Mouse (Mus musculus): ENCODE results near the gene Epb41l5.

The Epb41l5 gene

DNA sequence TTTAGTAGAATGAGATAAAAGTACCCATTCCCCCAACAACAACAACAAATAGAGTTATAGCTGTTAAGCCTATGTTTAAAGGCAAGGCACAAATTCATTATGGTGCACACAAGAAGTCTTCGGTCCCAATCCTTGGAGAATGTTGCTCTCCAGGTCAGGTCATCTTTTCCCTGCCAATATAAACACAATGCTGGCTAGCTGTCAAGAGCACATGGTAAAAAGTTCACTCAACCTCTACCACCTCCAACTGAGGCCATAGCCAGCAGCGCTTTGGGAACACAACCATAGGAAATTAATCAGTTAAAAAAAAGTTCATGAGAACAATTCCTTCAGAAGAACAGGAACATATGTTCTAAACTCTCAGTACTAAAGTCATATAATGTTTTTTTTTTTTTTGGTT, 58.8 kb downstream of the Epb41l5 start:
- no peak for DNase-seq

DNA sequence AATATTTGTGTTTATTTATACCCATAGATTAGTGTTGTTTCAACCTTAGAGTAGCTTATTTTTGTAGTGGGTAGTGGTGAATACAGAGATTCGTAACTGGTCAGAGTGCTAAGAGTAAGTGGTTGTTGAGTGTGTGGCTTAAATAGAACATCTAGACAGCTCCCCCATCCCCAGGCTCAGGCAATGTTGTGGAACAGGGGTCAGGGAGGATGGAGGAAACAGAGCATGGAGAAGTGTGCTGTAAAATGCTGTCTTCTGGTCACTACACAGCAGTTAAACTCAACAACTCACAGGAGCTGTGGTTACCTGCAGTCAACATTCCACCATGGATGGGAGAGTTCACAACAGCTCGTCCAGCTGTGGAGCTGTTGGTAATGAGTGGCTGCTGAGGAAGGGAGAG, 63.8 kb downstream of the Epb41l5 start:
- DNase-seq: no peak

DNA sequence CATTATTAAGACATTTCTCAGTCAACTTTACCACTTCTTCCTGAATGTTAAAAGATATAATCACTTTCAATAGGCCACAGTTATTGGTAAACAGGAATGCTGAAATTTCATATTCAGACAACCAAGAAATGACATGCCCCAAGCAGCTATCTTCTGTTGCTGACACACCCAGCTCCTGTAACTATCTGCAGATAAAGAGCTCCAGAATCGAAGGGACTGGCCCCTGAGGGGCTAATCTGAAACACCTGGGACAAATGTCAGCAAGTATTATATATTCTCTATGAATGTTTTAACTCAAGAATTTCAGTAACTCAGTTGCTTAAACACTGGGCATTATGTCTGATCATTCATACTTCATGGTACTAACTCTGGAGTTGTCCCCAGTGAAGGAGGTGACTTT, 78.7 kb downstream of the Epb41l5 start:
- DNase-seq: no peak

DNA sequence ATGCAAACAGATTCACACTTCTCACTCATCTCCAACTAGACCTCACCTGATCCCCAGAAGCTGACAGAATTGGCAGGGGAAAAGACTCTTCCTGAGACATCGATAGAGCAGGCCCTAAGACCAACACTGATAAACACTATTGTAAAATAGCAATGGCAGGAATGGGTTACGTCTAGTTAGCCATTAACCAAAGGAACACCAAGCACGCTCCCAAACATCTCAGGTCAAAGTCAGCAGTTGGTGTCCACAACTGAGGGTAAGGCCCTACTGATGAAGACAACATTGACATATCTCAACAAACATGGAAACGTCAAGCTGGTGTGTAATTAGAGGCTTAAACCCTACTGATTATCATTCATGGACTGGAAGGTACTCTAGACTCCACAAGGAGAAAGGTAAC, 83.3 kb downstream of the Epb41l5 start:
- no peak for DNase-seq

DNA sequence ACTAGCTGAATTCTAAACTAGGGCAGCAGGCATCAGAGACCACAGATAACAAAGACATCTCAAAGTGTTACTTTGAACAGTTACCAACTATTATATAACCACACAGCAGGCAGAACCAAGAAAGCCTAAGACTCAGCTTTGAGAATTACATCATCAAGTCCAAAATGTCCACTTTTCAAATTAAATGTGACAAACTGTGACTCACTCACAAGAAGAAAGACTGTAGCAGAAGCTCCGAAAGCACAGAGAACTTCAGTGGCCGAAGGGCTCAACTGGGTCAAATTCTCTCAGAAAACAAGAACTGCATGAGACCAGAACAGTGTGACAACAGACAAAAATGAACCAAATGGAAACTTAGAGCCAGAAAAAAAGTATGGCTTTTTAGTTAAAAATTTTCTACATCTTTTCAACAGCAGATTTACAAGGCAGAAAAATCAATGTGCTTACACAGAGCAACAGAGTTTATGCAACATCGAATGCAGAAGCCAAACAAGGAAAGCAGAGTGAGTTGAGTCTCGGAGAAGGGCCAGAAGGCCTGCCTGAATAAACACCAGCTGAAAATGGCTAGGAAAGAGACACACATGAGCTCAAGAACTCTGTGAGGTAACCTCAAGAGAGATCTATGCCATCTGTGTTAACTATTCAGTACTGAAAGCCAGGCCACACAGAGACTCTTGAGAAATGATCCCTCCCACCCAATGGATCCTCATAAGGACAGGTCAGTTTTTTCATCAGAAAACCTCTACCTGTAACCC, 91.0 kb downstream of the Epb41l5 start:
- no peak for DNase-seq

DNA sequence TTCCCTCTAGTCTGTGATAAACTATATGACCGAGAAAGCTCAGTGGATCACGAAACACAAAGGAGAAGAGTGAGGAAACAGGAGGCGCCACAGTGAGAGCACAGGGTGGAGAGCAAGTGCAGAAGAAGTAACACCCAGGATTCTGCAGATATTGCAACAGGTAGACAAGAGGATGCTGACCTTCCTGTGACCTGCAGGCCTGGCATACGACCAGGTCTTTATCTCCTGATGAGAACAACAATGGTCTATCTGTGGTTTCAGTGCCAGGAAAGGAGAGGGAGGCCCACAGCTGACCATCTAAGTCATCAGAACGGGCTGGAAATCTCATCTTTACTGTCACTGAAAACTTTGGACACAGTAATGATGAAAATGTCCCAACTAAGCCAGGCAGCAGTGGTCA, 93.1 kb downstream of the Epb41l5 start:
- DNase-seq: no peak

DNA sequence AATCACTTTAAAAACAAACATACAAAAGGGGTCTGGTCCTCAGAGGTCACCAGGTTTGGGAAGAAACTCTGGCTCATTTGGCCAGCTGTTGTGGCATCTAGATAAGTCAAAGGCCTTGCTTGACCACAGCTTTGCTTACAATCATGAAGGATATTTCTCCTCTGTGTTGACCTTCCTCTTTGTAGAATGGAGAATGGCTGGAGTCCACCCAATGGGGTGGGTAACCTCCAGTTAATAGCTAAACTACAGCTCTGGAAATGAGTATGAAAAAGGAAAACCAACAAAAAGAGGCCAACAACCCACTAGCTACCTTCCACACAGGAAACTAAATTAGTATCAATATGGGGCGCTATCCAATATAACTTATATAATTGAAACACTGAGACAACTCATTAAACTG, 97.1 kb downstream of the Epb41l5 start:
- DNase-seq: no peak

DNA sequence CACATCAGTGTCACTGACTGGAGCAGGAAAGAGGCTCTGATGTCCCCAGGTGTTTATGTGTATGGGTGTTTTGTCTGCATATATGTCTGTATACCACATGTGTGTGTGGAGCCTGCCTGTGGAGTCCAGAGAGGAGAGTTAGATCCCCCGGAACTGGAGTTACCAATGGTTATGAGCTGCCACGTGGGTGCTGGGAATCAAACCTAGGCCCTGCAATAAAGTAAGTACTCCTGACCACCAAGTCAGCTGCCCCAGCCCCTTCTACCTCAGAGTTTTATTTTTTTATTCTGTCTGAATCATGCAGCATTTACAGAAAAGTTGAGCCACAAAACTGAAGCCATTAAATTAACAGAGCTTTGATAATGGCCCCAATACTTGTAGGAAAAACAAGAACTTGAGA, 98.7 kb downstream of the Epb41l5 start:
- no peak for DNase-seq

DNA sequence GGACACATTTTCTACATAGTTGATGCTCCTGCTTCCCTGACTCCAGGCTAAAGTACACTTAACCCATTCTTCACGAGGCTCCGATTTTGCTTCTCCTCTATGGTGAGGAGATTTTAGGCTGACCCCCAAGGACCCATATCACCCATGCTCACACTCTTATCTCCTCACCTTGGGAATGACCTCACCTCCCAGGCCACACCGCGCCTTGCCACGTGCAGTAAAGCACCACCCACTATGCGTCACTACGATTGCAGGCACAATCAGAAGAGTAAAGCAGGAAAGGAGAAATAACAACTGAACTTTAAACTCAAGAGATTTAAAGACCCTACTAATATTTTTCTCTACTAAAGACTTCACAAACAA, 99.5 kb downstream of the Epb41l5 start:
- no peak for DNase-seq

DNA sequence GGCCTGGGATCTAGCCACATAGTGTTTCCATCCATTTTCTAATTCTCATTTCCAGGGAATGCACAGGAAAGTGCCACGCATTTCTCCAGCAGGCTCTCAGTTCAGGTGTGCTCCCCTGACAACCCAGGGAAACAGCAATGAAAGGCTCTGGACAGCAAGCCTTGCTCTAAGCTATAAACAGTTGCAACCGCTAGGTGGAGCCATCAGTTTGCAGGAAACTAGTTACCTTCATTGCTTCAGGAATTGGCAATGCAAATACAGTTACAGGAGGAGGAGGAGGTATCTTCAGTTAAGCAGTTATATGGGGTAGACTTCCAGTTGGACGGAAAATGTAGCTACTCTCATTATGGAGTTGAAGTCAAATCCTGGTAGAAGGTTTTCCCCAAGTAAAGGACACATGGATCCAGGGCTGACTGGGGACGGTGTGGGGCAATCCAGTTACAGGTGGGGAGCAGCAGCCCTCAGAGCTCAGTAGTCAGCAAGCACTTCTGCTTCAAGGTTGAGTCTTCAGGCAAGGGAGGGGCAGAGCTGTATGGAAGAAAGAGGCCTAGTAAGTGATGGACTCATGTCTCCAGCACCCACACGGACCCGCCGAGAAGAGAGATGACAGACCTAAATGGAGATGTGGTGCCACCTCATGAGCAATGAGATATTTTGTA, 100.0 kb downstream of the Epb41l5 start:
- peak; percentile 79 to 83 for DNase-seq

DNA sequence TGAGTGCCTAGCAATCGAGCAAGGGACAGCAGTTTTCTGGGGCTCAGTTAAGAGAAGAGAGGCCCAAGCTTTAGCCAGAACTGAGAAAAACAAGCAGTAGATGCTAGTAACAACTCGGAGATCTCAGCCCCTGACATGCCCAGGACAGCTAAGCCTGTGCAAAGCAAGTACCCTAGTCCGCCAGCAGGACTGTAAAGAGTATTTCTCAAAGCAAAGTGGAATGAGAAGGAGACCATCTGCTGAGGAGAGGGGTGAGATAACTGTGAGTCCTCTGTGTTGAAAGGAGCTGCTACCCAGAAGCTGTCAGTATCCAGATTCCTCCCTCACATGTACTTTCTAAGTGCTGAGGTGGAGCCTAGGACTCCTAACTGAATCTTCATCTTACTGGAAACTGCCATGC, 102.3 kb downstream of the Epb41l5 start:
- DNase-seq: no peak

DNA sequence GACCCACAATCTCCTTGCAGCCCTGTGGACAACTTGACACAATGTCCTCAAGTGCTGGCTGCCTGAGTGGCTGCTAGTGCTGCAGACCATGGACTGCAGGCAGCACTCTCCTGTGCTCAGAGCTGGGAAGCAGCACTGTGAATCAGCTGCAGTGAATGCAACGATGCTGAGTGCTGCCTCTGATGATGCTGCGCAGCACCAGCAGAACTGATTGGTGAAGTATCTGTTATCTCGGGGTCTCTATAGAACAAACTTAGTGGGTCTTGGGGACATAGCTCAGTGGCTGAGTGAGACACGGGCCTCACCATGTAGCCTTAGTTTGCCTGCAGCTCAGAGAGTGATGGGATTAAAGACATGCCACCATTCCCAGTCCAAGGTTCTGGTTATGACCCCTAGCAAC, 103.1 kb downstream of the Epb41l5 start:
- DNase-seq: no peak

DNA sequence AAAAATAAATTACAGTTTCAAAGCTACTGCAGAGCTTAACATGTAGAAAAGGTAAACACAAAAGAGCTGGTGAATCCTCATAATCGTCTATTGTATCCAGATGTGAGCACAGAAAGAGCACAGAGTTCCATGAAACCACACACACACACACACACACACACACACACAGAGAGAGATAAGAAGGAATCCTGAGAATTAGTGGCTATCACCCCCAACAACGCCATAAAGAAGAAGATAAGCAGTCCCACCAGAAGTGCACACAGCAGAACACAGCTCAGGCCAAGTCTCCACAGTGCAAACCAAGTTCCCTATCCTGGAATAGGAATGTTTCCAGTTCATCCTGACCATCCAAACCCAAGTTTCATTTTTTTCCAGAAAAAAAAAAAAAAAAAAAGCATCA, 103.6 kb downstream of the Epb41l5 start:
- no peak for DNase-seq

DNA sequence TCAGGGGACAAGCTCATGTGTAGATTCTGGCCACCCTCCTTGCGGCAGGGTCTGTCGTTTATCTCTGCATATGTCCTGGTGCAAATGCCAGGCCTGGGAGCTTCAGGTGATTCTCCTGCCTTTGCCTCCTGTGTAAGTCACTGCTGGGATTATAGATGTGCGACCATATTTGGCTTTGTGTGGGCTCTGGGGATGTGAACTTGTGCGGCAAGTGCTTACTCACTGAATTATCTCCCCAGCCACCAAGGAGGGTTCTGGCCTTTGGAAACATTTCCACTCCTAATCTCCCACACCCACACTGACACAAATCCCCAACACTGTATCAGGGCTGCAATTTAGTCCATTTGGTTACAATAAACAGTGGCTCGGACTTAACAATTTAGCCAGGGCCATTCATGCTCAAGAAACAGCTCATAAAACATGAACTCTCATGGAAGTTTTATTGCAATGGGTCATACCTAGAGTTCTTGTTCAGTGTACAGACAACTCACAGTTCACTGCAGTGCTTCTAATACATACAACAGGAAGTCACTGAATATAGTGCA, 104.1 kb downstream of the Epb41l5 start:
- DNase-seq: no peak

DNA sequence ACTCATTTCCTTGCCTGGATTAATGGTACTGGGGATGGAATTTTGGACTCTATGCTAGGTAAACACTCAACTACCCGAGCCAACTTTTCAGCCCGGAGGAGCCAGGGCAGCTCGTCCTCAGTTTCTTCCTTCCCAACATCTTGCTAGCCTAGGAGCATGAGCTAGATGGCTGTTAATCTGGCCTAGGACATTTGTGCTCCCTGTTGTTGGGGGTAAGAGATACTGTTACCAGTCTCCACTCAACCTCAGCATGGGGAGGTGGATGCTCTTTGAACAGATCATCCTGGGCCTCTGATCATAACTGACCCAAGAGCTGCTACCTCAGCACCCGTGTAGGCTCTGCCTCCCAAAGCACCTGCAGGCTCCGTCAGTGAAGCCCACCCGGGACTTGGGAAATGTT, 105.5 kb downstream of the Epb41l5 start:
- DNase-seq: no peak

DNA sequence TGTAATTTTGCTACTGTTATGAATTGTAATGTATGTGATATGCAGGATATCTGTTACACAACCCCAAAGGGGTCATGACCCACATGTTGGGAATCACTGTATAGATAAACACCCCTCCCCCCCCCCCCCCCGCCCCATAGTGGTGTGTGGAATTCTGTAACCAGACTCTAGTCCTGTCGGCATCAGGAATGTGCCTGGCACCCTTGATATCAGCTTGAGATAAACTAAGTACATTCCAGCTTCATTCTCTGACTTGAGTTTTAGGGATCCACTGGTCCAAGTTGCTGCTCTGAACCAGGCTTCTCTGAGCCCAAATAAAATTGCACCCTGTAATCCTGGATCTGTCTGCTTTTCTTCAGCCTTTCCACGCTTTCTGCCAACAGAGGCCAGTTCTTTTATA, 107.2 kb downstream of the Epb41l5 start:
- no peak for DNase-seq

DNA sequence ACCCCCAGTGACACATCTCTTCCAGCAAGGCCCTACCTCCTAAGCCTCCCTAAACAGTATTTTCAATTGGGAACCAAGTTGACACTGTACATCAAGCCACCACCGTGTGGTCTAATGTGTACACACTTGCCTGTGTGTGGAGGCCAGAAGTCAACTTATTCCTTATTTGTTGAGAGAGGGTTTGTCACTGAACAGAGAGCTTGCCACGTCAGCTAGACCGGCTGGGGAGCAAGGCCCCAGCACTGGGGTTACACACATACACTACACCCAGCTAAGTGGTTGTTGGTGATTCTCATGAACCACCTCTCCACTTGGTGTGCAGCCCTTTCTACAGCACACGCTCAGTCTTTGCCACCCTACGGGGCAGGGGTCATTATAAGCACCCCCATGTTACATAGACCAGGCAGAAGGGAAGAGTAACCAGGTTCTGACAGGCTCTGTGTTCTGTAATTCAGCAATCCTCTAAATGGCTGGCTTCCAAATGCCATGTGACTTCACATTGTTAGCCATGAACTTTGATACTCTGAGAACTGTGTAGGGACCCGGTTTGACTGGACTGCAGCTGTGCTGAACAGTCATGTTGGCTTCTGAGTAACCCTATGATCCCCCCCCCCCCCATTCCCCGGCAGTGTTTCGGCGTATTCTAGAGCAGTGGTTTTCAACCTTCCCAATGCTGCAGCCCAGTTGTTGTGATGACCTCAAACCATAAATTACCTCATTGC, 107.8 kb downstream of the Epb41l5 start:
- no peak for DNase-seq

DNA sequence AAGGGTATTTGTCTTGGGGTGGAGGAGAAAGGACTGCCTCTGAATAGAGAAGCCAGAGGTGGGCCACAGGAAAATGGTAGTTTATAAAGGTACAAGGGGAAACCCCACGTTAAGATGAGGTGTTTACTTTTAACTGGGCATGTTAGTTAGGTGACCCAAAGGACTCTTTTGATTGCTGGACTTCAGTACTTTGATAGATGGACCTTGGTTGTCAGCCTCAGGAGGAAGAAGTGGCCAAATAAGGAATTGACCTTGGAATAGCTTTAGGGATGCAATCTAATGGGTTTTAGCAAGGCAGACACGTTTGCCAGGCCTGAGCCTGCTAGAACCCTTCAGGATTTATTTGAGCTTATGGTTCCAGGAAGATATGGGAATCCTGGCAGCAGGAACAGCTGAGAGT, 109.5 kb downstream of the Epb41l5 start:
- DNase-seq: no peak

DNA sequence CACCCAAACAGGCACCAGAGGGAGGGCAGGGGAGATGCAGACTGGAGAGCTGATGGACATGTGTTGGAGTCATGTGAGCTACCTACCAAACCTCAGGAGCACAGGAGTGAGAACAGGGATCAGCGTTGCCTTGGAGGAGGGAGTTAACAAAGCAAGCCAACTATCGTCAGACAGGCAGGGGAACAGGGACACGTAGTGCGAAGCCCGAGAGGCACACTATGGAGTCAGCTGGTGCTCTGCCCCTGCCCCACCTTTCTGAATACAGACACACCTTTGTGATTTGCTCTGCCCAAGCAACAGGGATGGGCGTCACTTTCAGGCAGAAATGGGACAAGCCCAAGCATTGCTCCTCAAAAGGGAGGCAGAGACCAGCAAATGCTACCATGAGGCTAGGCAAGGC, 111.1 kb downstream of the Epb41l5 start:
- DNase-seq: no peak

DNA sequence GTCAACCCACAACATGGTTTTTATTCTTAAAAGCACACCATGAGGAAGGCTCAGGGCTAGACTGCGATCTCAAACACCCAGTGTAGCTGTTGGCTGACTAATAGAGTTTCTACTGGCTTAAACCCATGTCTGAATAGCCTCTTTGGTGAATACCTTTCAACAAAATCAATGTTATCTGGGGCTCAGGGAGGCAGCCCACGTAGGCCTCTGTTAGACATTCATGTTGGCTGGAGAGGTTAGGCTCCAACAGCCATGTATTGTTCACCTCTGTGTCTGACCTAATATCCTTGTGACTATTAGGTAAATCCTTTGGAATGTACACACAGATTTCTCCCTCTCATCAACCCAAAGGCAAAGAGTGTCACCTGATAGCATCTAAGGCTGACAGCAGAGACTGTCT, 112.7 kb downstream of the Epb41l5 start:
- DNase-seq: no peak

DNA sequence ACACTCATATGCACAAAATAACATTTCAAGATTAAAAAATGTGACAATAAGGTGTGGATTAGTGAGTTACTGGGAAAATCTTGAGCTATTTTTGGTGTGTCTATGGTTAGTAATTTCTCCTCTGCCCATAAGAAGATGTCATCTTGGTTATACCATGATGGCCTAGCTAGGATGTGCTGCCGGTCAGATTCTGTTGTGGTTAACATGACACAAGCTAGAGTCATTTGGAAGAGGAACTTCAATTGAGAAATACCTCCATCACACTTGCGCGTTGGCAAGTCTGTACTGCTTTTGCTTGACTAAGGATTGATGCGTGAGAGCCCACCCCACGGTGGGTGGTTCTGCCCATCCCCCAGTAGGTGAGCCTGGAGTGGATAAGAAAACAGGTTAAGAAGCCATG, 114.5 kb downstream of the Epb41l5 start:
- no peak for DNase-seq

DNA sequence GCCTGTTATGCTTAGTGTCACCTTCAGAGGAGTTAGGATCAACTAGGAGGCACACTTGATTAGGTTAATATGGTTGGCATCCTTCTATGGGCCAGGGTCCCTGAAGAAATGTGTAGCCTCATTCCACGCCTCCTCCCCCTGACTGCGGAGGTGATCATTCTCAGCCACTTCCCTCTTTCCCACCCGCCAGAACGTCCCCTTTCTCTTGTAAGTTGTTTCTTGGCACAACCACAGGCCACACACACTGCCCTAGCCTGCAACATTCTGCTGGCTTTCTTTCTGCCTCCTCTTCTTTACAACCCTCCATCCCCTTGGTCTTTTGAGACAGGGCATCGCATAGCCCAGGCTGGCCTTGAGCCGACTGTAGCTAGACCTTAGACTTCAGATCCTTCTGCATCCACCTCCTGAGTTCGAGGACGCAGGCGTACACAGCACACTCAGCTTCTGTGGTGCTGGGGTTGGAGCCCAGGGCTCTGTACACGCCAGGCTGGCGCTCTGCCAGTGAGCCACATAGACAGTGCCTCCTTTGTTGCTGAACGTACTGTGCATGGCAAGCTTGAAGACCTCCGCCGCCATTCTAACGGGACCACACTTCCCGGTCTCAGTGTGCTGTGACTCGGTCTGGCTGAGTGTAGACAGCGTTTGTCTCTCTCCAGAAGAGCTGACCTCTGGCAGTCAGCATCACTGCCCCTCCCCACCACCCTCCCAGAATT, 115.6 kb downstream of the Epb41l5 start:
- no peak for DNase-seq

DNA sequence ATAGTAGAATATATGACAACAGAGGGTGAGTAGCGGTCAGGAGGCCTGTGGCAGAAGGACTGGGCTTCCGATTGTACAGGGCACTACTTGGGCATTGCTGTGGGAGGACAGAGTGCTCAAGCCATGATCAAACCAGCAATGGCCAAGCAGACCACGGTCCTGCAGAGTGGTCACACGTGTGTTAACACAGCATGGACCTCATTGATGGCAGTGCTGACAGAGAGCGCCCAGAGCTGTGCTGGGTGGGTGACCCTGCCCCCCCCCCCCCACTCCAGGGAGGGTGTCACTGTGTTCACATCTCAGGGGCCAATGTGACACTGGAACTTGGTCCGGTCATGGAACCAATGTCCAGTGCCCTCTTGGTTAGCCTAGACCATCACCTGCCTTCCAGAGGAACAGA, 116.6 kb downstream of the Epb41l5 start:
- DNase-seq: no peak

All from cerebellum, adult 18-20 months (tissue).